13 mouse cellular contexts compared by ENCODE assay signal in the genomic region with DNA sequence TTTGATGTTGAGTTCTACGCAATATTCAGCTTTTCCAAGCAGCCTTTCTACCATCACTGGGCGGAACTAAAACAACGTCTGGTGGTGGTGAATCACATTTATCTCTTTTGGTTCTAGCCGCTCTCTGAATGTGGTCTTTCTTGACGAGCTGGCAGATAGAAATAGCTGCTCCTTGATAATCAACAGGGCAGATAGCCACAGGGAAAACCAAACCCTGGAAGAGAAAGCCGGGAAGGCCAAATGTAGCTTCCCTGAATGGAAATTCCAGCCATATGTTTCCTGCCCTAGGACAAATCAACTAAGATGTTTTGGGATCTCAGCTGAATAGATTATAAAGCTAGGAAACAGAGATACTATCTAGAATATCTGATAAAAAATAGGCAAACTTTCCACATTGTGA.
"Had no signal": no experiment of that assay in that cellular context is flagged by ENCODE, and none has a peak within 500 bp of the region (broad histone marks: within the 10 kb centered on the region; RNA-seq: fewer than 3 reads in every experiment).

No protein-coding gene starts in this region.

- ATAC-seq: midbrain, embryonic 16.5 days had no signal

- DNase-seq: lung, embryonic 14.5 days; lung, postnatal 10 days; lung, postnatal 4 days; midbrain, embryonic 14.5 days; retina, postnatal 1 day; right cerebral cortex, adult 18-20 months; right cerebral cortex, postnatal 25 days; right cerebral cortex, postnatal 4 days; spleen, adult 18-20 months; thymus, adult 18-20 months; thymus, postnatal 14 days; thymus, postnatal 36 days had no signal
